Mouse (Mus musculus) lung, adult 2 months (tissue): Measurements from ENCODE around the gene E4f1. TPM values are rescaled to one million over a fixed set of nuclear protein-coding genes. Genes with fewer than 3 reads are reported as not detected.
A peak's percentile ranks its signal among the peaks of the same experiment; 100 is the strongest.

Source experiments
- DNase-seq: peaks from one replicate; pipeline ENCODE4 v3.0.0; 2022
- H3K4me1 ChIP-seq: fragments of 200-500 bp; 2 replicates; pipeline ENCODE4 v1.6.1; 2011; ENCODE audit warnings: low read length; ENCODE audit not compliant: control insufficient read depth, insufficient read depth
- H3K4me3 ChIP-seq: fragments of 200-500 bp; replicated peaks from 2 replicates; pipeline ENCODE3; 2011; ENCODE audit warnings: low read depth, mild to moderate bottlenecking, control low read depth, low read length; ENCODE audit errors: extremely low read depth
- CTCF ChIP-seq: fragments of 200-500 bp; IDR thresholded peaks from 2 replicates; pipeline ENCODE4 v1.5.1; 2011; ENCODE audit warnings: mild to moderate bottlenecking, low read length, control low read depth; ENCODE audit not compliant: insufficient read depth
- POLR2A ChIP-seq: fragments of 200-500 bp; IDR thresholded peaks from 2 replicates; pipeline ENCODE4 v1.6.1; 2011; ENCODE audit warnings: low read depth, mild to moderate bottlenecking, control low read depth, low read length, borderline replicate concordance; ENCODE audit errors: extremely low read depth
- WGBS: fragments of 180-500 bp; shearing (Covaris S2); methylation state at CpG from one replicate; pipeline ENCODE4 v1.1.7; 2018; 5-methylcytosine and 5-hydroxymethylcytosine counted together
- polyA plus RNA-seq: library from polyadenylated mRNA; depleted of rRNA; stranded (reverse); fragments of >200 nt; gene quantifications from 2 replicates; pipeline ENCODE4 v1.2.3, GENCODE M21; 2012

Gene E4f1
- polyA plus RNA-seq, 1 experiment: 90.1 TPM

- TF ChIP-seq CTCF (no peak), POLR2A (peak; percentile 90; the same call in 1 of the 2 replicates)
Measured at GRCm38 (mm10) chr17:24454756-24455522, 15.2 kb downstream of the E4f1 start.

DNA sequence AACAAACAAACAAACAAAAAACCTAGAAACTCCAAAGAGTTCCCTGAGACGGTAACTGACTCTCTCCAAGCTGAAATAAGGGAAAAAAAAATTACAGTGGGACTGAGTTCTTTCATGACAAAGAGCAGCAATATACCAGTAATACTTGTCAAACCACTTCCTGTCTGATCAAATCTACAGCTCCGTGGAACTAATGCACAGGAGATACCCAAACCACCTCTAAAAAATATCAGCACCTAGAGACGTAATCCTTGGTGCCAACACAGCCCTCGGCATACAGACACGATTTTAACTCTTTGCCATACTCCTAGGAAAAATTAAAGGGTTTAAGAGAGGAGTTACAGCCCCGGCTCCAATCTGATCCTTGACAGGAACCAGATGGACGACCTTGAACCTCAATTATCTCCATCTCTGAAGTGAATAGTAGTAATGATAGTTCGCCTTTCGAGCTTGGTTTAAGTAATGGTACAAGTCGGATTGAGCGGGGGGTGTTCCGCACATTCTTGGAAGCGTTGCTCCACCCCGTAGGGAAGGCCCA lies 15.8 kb downstream of the E4f1 start:
- peak overlapping the region; percentile 87 for H3K4me3 ChIP-seq
- H3K4me1 ChIP-seq: no peaks in the 10 kb centered on the region; the same call in 1 of the 2 replicates
- TF ChIP-seq POLR2A (no peak), CTCF (no peak)
- WGBS: 2% methylated on average over 14 of the region's 14 CpGs
- DNase-seq: no peak

More at GRCm38 (mm10) chr17:24454756-24455522, 15.2 kb downstream of the E4f1 start:
- DNase-seq: peak; percentile 99
- Histone ChIP-seq H3K4me1 (no peaks in the 10 kb centered on the region; the same call in 1 of the 2 replicates), H3K4me3 (peak overlapping the region; percentile 87)
- WGBS: under 1% methylated on average over 67 of the region's 67 CpGs

- WGBS: 58% methylated on average over 2 of the region's 2 CpGs
- Histone ChIP-seq H3K4me3 (no peak overlapping the region), H3K4me1 (no peaks in the 10 kb centered on the region; the same call in 1 of the 2 replicates)
- TF ChIP-seq POLR2A (no peak), CTCF (no peak)
- no peak for DNase-seq
Measured at GRCm38 (mm10) chr17:24453372-24453771, 16.7 kb downstream of the E4f1 start.

DNA sequence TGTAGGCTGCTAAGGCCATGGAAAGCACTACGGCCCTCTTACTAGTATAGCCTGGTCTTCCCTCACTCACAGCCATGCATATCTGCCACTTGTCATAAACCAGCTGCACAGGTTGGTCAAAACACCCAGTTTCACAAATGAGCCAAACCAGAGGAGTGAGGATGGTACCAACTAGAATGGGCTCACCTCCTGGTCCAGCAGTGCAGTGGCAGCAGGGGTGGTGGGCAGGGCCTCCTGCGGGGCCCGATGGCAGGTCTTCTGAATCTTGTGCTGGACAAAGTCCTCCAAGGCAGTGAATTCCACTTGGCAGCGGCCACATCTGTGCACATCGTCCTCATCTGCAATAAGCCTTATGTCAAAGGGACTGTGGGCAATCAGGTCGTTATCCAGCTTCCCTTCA lies 18.9 kb downstream of the E4f1 start:
- no peak for DNase-seq
- no peak overlapping the region for H3K4me3 ChIP-seq
- no peaks in the 10 kb centered on the region; the same call in 1 of the 2 replicates for H3K4me1 ChIP-seq
- no peak for TF ChIP-seq CTCF
- TF ChIP-seq POLR2A: no peak
- WGBS: 96% methylated on average over 6 of the region's 6 CpGs

GRCm38 (mm10) chr17:24449507-24449906 lies 20.6 kb downstream of the E4f1 start:
- DNase-seq: no peak
- TF ChIP-seq CTCF: no peak
- TF ChIP-seq POLR2A: no peak
- no peak overlapping the region for H3K4me3 ChIP-seq
- no peaks in the 10 kb centered on the region; the same call in 1 of the 2 replicates for H3K4me1 ChIP-seq
- 89% methylated on average over 6 of the region's 6 CpGs for WGBS

GRCm38 (mm10) chr17:24446590-24446989 lies 23.5 kb downstream of the E4f1 start:
- WGBS: 95% methylated on average over 8 of the region's 8 CpGs
- Histone ChIP-seq H3K4me1 (no peaks in the 10 kb centered on the region), H3K4me3 (no peak overlapping the region)
- DNase-seq: no peak
- no peak for TF ChIP-seq POLR2A
- TF ChIP-seq CTCF: no peak

DNA sequence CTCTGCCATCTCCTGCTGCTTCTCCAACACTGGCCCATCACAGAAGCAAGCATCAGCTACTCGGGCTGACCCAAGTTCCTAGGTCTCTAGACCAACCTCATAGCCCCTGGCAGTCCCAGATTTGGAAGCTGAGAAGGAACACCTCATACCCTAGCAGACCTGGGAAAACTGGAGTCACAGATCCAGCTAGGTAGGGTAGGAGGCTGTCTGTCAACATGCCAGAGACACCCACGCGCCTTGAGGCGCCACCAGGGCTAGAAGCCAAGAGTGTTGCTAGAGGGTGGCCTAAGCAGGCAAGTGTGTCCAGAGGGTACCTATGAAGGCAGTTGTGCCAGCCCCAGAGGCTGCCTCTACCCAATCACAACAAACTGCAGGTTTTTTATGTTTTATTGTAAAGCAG lies 26.7 kb downstream of the E4f1 start:
- no peaks in the 10 kb centered on the region for H3K4me1 ChIP-seq
- TF ChIP-seq POLR2A (no peak), CTCF (no peak)
- H3K4me3 ChIP-seq: no peak overlapping the region
- whole genome bisulfite sequencing: 86% methylated on average over 4 of the region's 4 CpGs
- DNase-seq: no peak

- DNase-seq: no peak
- WGBS: 64% methylated on average over 7 of the region's 7 CpGs
- TF ChIP-seq CTCF (no peak), POLR2A (no peak)
- no peak within 1 kb of the TSS for H3K4me3 ChIP-seq
- H3K4me1 ChIP-seq: no peaks in the 10 kb centered on the region
Measured at GRCm38 (mm10) chr17:24442632-24443155, 27.4 kb downstream of the E4f1 start, which contains the start of gene Dnase1l2. TSS of gene Dnase1l2 (minus strand) at chr17:24443105.

DNA sequence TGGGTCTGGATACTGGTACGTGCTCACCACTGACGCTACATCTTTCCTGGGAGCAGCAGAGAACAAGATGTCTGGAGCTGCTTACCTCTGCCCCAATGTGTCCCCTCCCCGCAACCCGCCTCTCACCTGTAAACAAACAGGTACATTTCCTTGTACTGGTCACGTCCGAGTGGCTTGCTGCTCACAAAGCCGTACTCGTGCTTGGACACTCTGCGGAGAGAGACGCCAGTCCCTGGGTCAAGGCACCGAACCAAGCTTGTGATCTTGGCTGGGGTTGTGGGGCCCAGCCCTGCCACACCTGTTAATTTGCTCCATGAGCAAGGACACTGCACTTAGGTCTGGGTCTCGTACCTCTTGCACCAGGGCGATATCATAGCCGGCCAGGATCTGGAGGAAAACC lies 28.0 kb downstream of the E4f1 start:
- H3K4me3 ChIP-seq: no peak overlapping the region
- H3K4me1 ChIP-seq: no peaks in the 10 kb centered on the region
- TF ChIP-seq CTCF: no peak
- no peak for TF ChIP-seq POLR2A
- no peak for DNase-seq
- 87% methylated on average over 14 of the region's 14 CpGs for WGBS
